Mouse (Mus musculus) midbrain, postnatal 0 days (tissue): ENCODE results near the gene Gas2l2. TPM values are rescaled to one million over a fixed set of nuclear protein-coding genes. Genes with fewer than 3 reads are reported as not detected.

Experiments
- ATAC-seq: fragments of 200-750 bp; cut with Nextera tagmentation; 2 replicates; pipeline ENCODE4 v1.8.0; 2017; ENCODE audit warnings: moderate number of reproducible peaks, mild to moderate bottlenecking, moderate TSS enrichment, moderate library complexity; ENCODE audit not compliant: low FRiP score
- DNase-seq: peaks from one replicate; pipeline ENCODE4 v3.0.0-alpha.2; 2015; ENCODE audit warnings: low spot score
- H3K27ac ChIP-seq: fragments of 300-500 bp; sonication (generic); 2 replicates; pipeline ENCODE4 v1.5.1; 2014; ENCODE audit warnings: low read depth, mild to moderate bottlenecking, low read length, mixed read lengths
- H3K27me3 ChIP-seq: fragments of 300-500 bp; sonication (generic); 2 replicates; pipeline ENCODE4 v1.6.1; 2014; ENCODE audit warnings: low read length, control low read depth, mixed read lengths; ENCODE audit not compliant: insufficient read depth
- H3K36me3 ChIP-seq: fragments of 300-500 bp; sonication (generic); 2 replicates; pipeline ENCODE4 v1.6.1; 2014; ENCODE audit warnings: low read length, control low read depth, mixed read lengths; ENCODE audit not compliant: insufficient read depth
- H3K4me1 ChIP-seq: fragments of 300-500 bp; sonication (generic); 2 replicates; pipeline ENCODE4 v1.6.1; 2014; ENCODE audit warnings: mild to moderate bottlenecking, control low read depth, antibody characterized with exemption, low read length, mixed read lengths; ENCODE audit not compliant: insufficient read depth
- H3K4me2 ChIP-seq: fragments of 300-500 bp; sonication (generic); 2 replicates; pipeline ENCODE4 v1.6.1; 2014; ENCODE audit warnings: low read depth, mild to moderate bottlenecking, low read length, mixed read lengths; ENCODE audit not compliant: poor library complexity, severe bottlenecking
- H3K4me3 ChIP-seq: fragments of 300-500 bp; sonication (generic); 2 replicates; pipeline ENCODE4 v1.5.1; 2014; ENCODE audit warnings: low read depth, mild to moderate bottlenecking, low read length, moderate library complexity
- H3K9ac ChIP-seq: fragments of 300-500 bp; sonication (generic); replicated peaks from 2 replicates; pipeline ENCODE4 v1.6.1; 2014; ENCODE audit warnings: mild to moderate bottlenecking, low read length, moderate library complexity, mixed read lengths; ENCODE audit not compliant: poor library complexity, severe bottlenecking
- H3K9me3 ChIP-seq: fragments of 300-500 bp; sonication (generic); 2 replicates; pipeline ENCODE4 v1.6.1; 2016; ENCODE audit warnings: low read length, control low read depth
- CTCF ChIP-seq: IDR thresholded peaks from 2 replicates; pipeline ENCODE4 v1.5.1; 2016; ENCODE audit warnings: antibody characterized with exemption, mild to moderate bottlenecking
- WGBS: fragments of 180-500 bp; shearing (Covaris S2); extraction: QIAGEN DNeasy Blood & Tissue Kit; methylation state at CpG from one replicate; pipeline ENCODE4 v1.1.7; 2014; 5-methylcytosine and 5-hydroxymethylcytosine counted together
- polyA plus RNA-seq: library from polyadenylated mRNA; unstranded; fragments of >200 nt; fragmentation: Nextera tagmentation; extraction: Ambion mirVana; gene quantifications from 2 replicates; pipeline ENCODE4 v1.2.1, GENCODE M21; 2015
- total RNA-seq: library from RNA; depleted of rRNA; stranded (reverse); fragments of >200 nt; gene quantifications from 2 replicates; pipeline ENCODE4 v1.2.3, GENCODE M21; 2014

Gene Gas2l2
- total and polyA plus RNA-seq, 2 experiments from 2014 or later = 0.44 to 0.67 TPM

- Histone ChIP-seq H3K4me1 (no peaks in the 10 kb centered on the region), H3K27me3 (peaks cover 4% of the 10 kb centered on the region; the same call in 1 of the 2 replicates), H3K4me2 (no peak overlapping the region), H3K4me3 (no peak overlapping the region), H3K9me3 (no peaks in the 10 kb centered on the region), H3K36me3 (peaks cover 2% of the 10 kb centered on the region; the same call in 1 of the 2 replicates), H3K27ac (no peak overlapping the region), H3K9ac (no peak overlapping the region)
- no peak for ATAC-seq
- no peak for DNase-seq
- 9% methylated on average over 9 of the region's 9 CpGs for WGBS
- TF ChIP-seq CTCF = no peak
Observed at GRCm38 (mm10) chr11:83421305-83421704, 8.0 kb downstream of the Gas2l2 start.

- H3K27me3 ChIP-seq = peaks cover 4% of the 10 kb centered on the region; the same call in 1 of the 2 replicates
- H3K4me1 ChIP-seq = no peaks in the 10 kb centered on the region
- TF ChIP-seq CTCF = peak; percentile 61
- H3K9me3 ChIP-seq = no peaks in the 10 kb centered on the region
- 47% methylated on average over 4 of the region's 4 CpGs for WGBS
- no peak overlapping the region for H3K4me3 ChIP-seq
- DNase-seq = no peak
- H3K27ac ChIP-seq = no peak overlapping the region
- H3K9ac ChIP-seq = no peak overlapping the region
- peaks cover 4% of the 10 kb centered on the region; the same call in 1 of the 2 replicates for H3K36me3 ChIP-seq
- ATAC-seq = no peak
- H3K4me2 ChIP-seq = no peak overlapping the region
Observed at GRCm38 (mm10) chr11:83420338-83420737, 8.9 kb downstream of the Gas2l2 start.

- H3K4me3 ChIP-seq = 0 out of 2 replicates have a peak overlapping the region, but pooled peaks have one; percentile 4
- H3K36me3 ChIP-seq = peaks cover 4% of the 10 kb centered on the region; the same call in 1 of the 2 replicates
- DNase-seq (peak; percentile 63), ATAC-seq (peak; percentile 58; the same call in 1 of the 2 replicates)
- 10% methylated on average over 38 of the region's 38 CpGs for WGBS
- H3K4me2 ChIP-seq = peak overlapping the region; percentile 37
- peak; percentile 46 for TF ChIP-seq CTCF
- no peak overlapping the region for H3K9ac ChIP-seq
- H3K9me3 ChIP-seq = no peaks in the 10 kb centered on the region
- H3K27ac ChIP-seq = no peak overlapping the region
- H3K27me3 ChIP-seq = peaks cover 4% of the 10 kb centered on the region; the same call in 1 of the 2 replicates
- no peaks in the 10 kb centered on the region for H3K4me1 ChIP-seq
Observed at GRCm38 (mm10) chr11:83418566-83418965, 10.7 kb downstream of the Gas2l2 start.

GRCm38 (mm10) chr11:83417708-83418107 is 11.5 kb downstream of the Gas2l2 start:
- DNase-seq (no peak), ATAC-seq (no peak)
- Histone ChIP-seq H3K4me1 (no peaks in the 10 kb centered on the region), H3K36me3 (peaks cover 7% of the 10 kb centered on the region; the same call in 1 of the 2 replicates), H3K27ac (no peak overlapping the region), H3K27me3 (peaks cover 4% of the 10 kb centered on the region; the same call in 1 of the 2 replicates), H3K4me2 (no peak overlapping the region), H3K4me3 (no peak overlapping the region), H3K9ac (no peak overlapping the region), H3K9me3 (no peaks in the 10 kb centered on the region)
- 87% methylated on average over 7 of the region's 7 CpGs for WGBS
- TF ChIP-seq CTCF = no peak

GRCm38 (mm10) chr11:83417080-83417479 is 12.2 kb downstream of the Gas2l2 start:
- DNase-seq = peak; percentile 22
- H3K4me2 ChIP-seq = no peak overlapping the region
- no peak for ATAC-seq
- H3K27ac ChIP-seq = no peak overlapping the region; the same call in 1 of the 2 replicates
- H3K4me3 ChIP-seq = no peak overlapping the region
- H3K9ac ChIP-seq = no peak overlapping the region
- no peaks in the 10 kb centered on the region for H3K9me3 ChIP-seq
- peaks cover 4% of the 10 kb centered on the region; the same call in 1 of the 2 replicates for H3K27me3 ChIP-seq
- TF ChIP-seq CTCF = no peak
- H3K36me3 ChIP-seq = peaks cover 7% of the 10 kb centered on the region; the same call in 1 of the 2 replicates
- WGBS = 16% methylated on average over 5 of the region's 5 CpGs
- 0 out of 2 replicates have a peak, but pooled peaks cover 3% of the 10 kb centered on the region for H3K4me1 ChIP-seq

- Histone ChIP-seq H3K4me2 (peak overlapping the region; percentile 91), H3K4me3 (peak overlapping the region; percentile 93), H3K36me3 (peaks cover 3% of the 10 kb centered on the region; the same call in 1 of the 2 replicates), H3K27me3 (no peaks in the 10 kb centered on the region), H3K27ac (no peak overlapping the region), H3K4me1 (peaks cover 8% of the 10 kb centered on the region; the same call in 1 of the 2 replicates), H3K9ac (peak overlapping the region; percentile 86), H3K9me3 (no peaks in the 10 kb centered on the region)
- WGBS = 46% methylated on average over 6 of the region's 6 CpGs
- no peak for ATAC-seq
- DNase-seq = no peak
- no peak for TF ChIP-seq CTCF
Observed at GRCm38 (mm10) chr11:83410510-83410909, 18.7 kb downstream of the Gas2l2 start.
